Mouse (Mus musculus) kidney, adult 2 months (tissue): ENCODE results near the gene Vopp1.

Experiments used
- CTCF ChIP-seq: fragments of 200-500 bp; conservative IDR thresholded peaks from 2 replicates; pipeline ENCODE4 v1.5.1; 2011; ENCODE audit warnings: low read depth, mild to moderate bottlenecking, control low read depth, low read length, moderate library complexity, mixed read lengths; ENCODE audit not compliant: insufficient read depth, insufficient read length
- POLR2A ChIP-seq: fragments of 200-500 bp; IDR thresholded peaks from one replicate; pipeline ENCODE4 v1.6.1; 2011; ENCODE audit warnings: low read depth, low read length, control low read depth

DNA sequence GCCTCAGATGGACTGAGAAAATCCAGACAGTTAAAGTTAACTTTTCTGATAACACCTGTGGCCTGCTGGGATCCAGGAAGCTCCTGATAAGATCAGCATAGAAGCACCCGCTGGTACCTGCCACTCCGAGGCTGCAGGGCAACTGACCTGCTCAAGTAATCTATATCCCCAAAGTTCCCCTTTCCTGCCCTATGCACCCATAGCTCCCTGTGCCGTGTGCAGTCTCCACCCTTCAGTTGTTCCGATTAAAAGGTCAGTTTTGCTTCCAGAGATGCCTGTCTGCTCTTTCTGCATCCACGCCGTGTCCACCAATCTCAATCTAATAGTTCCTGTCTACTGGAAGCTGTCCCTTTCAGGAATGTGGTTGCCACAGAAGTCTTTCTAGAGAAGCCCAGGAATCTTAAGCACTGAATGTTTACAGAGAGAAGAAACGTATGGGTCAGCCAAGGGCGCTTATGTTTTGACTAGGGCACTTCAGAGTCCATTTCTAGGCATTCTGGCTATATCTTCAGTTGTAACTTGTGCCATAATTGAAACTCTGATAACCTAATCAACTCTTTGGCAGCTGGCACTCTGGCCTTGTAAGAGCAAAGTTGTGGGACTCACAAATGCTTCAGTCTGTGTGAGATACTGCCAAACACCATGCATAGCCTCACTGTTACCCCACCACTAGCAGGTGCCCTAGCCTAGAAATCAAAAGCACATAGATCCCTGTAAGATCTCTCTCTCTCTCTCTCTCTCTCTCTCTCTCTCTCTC lies 57.7 kb downstream of the Vopp1 start:
- TF ChIP-seq CTCF, result no peak
- no peak for TF ChIP-seq POLR2A
